Mouse (Mus musculus) left cerebral cortex, adult 2 months (tissue): Measurements from ENCODE around the gene March11. TPM values are rescaled to one million over a fixed set of nuclear protein-coding genes. Genes with fewer than 3 reads are reported as not detected.

Source experiments
- DNase-seq, 2 experiments: peaks; one replicate each; pipeline ENCODE4 v3.0.0; 2021 to 2022; ENCODE audit warnings: low spot score in 2 of 2, mixed read lengths in 1 of 2; ENCODE audit errors: extremely low spot score in 1 of 2
- H3K27ac ChIP-seq: fragments of 200-600 bp; 2 replicates; pipeline ENCODE4 v1.8.1; 2022
- H3K4me3 ChIP-seq: fragments of 200-600 bp; 2 replicates; pipeline ENCODE4 v1.8.1; 2022
- CTCF ChIP-seq: fragments of 200-600 bp; IDR thresholded peaks from 2 replicates; pipeline ENCODE4 v1.8.1; 2022; ENCODE audit warnings: antibody characterized with exemption, mild to moderate bottlenecking, moderate library complexity
- intact Hi-C: fragments of 180-260 bp; cut with DNase I; formaldehyde crosslinking; loops from one replicate; pipeline ENCODE4 v1.15.1; 2025
- total RNA-seq, 2 experiments: library from RNA; stranded (reverse); gene quantifications; 2 replicates each; pipeline ENCODE4 v1.2.3; 2021

Gene March11
- total RNA-seq, 2 experiments from 2014 or later = 10.1 to 12.8 TPM

DNA sequence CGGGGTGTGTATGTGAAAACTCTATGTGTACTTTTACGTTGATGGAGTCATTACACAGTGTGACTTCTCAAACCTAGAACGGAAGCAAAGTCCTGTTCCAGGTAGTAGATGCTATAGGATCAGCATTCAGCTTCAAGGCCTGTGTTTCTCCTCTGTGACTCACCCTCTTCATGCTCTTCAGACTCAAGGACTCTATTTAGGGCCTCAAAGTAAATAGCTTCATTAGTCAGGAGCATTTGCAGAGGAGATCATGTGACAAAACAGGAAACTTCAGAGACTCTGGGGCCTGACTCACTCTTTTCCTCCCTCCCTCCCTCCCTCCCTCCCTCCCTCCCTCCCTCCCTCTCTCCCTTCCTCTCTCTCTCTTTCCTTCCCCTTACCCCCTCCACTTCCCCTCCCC is 66.1 kb downstream of the March11 start:
- DNase-seq = no peak
- no peak overlapping the region for H3K4me3 ChIP-seq
- intact Hi-C loops = no loop called here
- H3K27ac ChIP-seq = no peak overlapping the region
- TF ChIP-seq CTCF = no peak

DNA sequence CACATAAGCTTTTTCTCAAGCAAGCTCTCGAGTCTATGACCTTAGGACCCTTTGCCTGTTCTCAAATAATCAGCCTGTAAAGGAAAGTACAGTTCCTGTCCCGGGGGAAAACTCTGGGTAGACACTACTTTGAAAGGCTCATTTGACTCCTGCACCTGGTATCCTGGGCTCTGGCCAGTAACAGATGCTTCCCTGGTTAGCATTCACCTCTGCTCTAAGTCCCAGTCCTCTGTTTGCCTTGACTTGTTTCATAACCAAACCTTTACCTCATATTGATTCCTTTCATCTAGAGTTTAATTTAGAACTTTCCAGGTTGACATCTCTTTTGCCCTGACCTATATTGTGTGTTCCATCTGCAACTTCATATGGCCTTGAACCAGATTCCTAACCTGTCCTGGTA is 68.5 kb downstream of the March11 start:
- no peak for TF ChIP-seq CTCF
- Histone ChIP-seq H3K27ac (no peak overlapping the region), H3K4me3 (no peak overlapping the region)
- DNase-seq = no peak
- intact Hi-C loops = no loop called here

DNA sequence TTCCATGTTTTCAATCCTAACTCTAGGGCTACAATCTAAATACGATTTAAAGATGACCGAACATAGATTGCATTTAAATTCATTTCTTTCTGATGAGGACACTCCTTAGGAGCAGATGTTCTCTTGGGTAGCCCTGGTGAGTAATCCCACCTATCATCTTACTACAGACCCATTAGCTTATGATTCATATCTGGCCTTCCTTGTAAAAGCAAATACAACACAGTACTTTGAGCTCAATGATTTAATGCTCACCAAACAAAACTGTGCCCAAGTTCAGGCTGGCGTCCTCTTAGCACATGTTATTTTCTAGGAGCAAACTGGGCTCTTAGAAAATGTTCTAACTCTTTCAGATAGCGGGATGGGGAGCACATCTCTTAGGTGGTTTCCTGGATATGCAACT is 70.0 kb downstream of the March11 start:
- no peak for TF ChIP-seq CTCF
- Histone ChIP-seq H3K4me3 (no peak overlapping the region), H3K27ac (no peak overlapping the region)
- DNase-seq = no peak
- intact Hi-C loops = no loop called here

DNA sequence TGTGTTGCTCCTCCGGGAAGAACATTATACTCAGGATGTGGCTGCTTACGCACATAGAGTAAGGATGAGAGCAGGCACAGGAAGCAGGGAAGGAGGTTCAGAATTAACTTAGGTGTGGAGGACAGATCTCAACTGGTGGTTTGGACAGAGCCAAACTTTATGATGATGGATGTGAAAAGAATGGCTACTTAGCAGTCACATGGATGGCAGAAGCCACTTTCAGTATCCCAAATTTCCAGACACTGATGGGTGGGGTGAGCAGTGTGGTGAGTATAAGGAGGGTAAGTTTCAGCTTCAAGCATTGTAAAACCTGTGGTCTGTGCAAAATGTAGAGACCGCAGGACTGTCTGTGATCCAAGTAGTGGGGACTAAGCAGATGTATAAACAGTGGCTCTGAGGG is 71.0 kb downstream of the March11 start:
- intact Hi-C loops = no loop called here
- DNase-seq = no peak
- no peak for TF ChIP-seq CTCF

DNA sequence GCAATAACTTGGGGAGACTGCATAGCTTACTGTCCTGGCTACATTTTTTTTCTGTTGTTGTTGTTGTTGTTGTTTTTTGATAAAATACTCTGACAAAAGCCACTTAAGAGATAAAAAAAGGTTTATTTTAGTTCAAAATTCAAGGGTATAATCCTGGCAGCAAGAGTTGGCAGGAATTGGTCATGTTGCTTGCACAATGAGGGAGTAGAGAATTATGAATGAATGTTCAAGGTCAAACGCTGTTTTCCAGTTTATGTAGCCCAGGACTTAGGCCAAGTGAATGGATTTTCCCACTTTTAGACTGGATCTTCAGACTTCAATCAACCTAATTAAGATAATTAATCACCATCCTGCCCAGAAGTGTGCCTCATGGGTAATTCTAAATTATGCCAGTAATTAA is 72.0 kb downstream of the March11 start:
- no peak overlapping the region for H3K27ac ChIP-seq
- no peak overlapping the region for H3K4me3 ChIP-seq
- TF ChIP-seq CTCF = no peak
- DNase-seq = no peak
- intact Hi-C loops = no loop called here

More for the DNA sequence above, 71.0 kb downstream of the March11 start:
- Histone ChIP-seq H3K27ac (no peak overlapping the region), H3K4me3 (no peak overlapping the region)

DNA sequence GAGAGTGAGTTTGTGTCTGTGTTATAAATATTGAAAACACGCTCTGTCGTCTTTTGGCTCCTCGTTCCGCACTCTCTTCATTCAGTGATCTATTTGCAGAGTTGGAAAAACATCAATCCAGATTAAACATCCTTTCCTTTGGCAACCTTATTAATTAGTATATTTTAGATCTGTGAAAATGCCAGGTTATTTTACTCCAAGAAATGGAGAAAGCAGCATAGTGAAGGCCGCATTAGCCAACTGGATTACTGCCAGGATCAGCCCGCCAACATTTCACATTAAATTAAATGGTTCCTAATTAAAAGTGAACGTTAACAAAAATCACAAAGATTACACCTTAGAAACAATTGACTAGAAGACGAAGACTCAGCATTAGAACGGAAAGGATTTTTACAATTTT is 81.2 kb downstream of the March11 start:
- intact Hi-C loops = no loop called here
- H3K27ac ChIP-seq = no peak overlapping the region
- H3K4me3 ChIP-seq = no peak overlapping the region
- DNase-seq = no peak
- no peak for TF ChIP-seq CTCF

DNA sequence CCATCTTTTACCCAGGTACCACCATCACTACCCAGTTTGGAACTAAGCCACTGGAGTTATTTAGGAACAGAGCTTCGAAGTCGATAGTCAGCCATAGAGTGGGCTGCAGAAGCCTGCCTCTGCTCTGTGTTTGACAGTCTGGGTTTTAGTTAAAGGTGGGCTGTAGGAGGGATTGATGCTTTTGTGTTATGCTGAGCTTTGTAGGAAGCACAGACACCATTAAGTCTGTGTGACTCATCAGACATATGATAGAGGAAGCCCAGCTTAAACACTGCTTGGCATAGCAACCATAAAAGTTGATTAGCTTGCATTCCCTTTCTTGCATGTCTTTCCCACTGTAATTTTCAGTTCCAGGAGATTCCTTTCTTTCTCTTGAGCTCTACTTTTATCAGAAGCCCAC is 87.7 kb downstream of the March11 start:
- TF ChIP-seq CTCF = no peak
- DNase-seq = no peak
- no peak overlapping the region for H3K4me3 ChIP-seq
- H3K27ac ChIP-seq = no peak overlapping the region; the same call in 1 of the 2 replicates
- intact Hi-C loops = no loop called here

DNA sequence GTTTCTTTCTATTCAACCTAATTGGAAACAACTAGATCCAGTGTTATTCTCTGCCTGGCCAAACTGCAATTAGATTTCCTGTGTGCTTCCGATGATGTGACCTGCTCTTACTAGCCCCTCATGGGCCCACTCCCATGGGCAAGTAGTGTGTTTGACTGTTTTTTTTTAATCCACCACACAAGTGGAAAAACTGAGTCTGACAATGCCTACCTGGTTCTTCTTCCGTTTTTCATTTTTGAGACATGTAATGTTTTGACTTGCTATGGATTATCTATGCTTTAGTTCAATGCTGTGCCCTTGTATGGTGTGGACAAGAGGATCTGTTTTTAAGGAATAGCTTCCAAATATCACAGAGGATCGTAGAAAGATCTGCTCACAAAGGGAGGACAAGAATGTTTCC is 116.4 kb downstream of the March11 start:
- intact Hi-C loops = no loop called here
- no peak for DNase-seq
- Histone ChIP-seq H3K27ac (no peak overlapping the region), H3K4me3 (no peak overlapping the region)
- TF ChIP-seq CTCF = no peak

DNA sequence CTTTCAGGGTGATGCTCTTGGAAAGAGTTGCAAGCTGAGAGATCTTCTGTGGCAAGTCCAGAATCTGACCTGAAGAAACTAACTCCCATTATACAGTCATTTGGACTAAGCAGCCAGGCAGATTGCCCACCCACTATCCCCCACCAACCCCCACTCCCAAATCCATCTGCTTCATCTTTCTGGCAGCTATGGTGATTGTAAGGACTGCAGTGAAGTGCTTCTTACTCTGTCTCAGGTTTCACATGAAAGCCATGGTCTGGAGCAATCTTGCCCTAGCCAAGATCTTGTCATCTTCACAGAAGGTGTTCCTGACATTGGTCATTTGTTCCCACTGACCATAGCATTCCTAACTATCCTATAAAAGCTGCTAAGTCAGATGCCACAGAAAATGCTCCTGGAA is 117.4 kb downstream of the March11 start:
- Histone ChIP-seq H3K27ac (no peak overlapping the region), H3K4me3 (no peak overlapping the region)
- DNase-seq = no peak
- TF ChIP-seq CTCF = no peak
- intact Hi-C loops = no loop called here

DNA sequence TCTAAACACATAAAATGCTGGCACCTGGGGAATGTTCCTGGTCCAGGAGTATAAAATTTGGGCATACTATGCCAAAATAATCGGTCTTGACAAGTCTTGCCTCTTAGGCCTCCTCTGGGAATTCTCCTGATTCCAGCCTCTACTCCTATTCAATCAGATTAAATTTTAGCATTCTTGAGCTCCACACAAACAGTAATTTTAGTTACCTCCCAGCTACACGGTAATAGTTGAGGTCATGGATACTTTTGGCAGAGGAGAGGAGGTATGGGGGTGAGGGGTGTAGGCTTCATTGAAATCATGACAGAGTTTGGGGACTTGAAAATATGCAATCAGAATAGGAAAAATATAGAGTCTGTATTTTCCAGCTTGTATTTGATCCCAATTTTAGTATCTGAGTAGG is 121.7 kb downstream of the March11 start:
- DNase-seq = no peak
- no peak for TF ChIP-seq CTCF
- intact Hi-C loops = no loop called here
- Histone ChIP-seq H3K4me3 (no peak overlapping the region), H3K27ac (no peak overlapping the region)

DNA sequence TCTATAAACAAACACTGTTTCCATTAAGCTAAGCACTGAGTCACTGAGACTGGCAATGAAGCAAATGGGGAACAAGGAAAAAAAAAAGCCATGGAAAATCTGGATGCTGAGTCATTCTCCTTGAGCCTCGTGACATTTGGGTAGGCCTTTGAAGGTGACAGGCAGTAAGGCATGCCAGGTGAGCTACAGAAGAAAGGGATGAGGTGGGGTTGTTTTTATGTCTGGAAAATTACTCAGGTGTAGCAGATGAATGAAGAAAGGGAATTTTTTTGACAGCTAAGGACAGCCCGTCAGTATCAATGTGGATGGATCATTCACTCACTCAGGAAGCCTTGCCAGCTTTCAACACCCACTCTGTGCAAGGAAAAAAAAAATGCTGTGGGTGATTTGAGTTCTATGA is 123.8 kb downstream of the March11 start:
- no peak for TF ChIP-seq CTCF
- peak; percentile 15 to 17 for DNase-seq
- Histone ChIP-seq H3K4me3 (no peak overlapping the region), H3K27ac (no peak overlapping the region; the same call in 1 of the 2 replicates)
- intact Hi-C loops = loop anchor here (2.0 kb wide), 1 partner anchor 124 kb away; the partner anchor contains the start of gene March11

DNA sequence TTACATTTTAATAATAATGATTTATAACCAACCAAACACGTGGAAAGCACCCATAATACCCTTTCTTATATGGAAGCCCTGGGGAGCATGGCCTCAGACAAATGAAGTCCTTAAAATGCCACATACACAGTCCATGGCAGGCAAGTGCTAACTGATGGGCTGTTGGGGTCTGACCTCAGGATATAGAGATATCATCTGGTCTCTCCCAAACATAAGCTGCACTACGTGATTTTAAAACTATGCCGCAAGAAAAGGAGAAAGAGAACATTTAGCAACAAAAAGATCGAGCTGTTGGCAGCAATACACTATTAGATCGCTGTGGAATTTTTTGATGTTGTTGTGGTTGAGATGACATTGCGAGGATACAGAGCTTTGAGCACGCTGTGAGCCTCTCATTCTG is 126.9 kb downstream of the March11 start:
- DNase-seq = no peak
- no peak overlapping the region for H3K4me3 ChIP-seq
- no peak overlapping the region for H3K27ac ChIP-seq
- TF ChIP-seq CTCF = no peak
- intact Hi-C loops = no loop called here

DNA sequence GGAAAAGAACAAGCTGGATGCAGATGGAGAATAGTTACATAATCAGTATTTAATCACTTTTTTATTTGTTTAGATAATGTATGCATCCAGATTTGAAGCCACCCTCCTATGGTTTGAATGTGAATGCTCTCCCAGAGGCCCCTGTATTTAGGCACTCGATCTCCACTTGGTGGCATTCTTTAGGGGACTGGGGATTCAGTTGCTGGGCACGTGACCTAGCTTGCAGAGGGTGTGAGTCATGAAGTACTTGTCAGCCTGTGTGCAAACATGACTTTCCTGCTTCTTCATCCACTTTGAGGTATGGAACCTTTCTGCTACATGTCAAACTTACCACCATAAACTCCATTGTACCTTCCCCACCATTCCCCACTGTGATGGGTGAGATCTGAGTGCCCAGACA is 128.3 kb downstream of the March11 start:
- TF ChIP-seq CTCF = no peak
- intact Hi-C loops = no loop called here
- H3K27ac ChIP-seq = no peak overlapping the region
- no peak overlapping the region for H3K4me3 ChIP-seq
- DNase-seq = no peak
